Mouse (Mus musculus) cerebellum, adult (tissue): ENCODE data around the gene Gm10697.
"Not testable (repeated sequence)": the region's sequence is repeated elsewhere in the genome, so short reads cannot be mapped to it uniquely, and the experiment has no call there.

ENCODE experiments used
- ATAC-seq: cut with Nextera tagmentation; 2 replicates; pipeline ENCODE4 v1.9.2; 2017; ENCODE audit warnings: mild to moderate bottlenecking, moderate library complexity, mixed read lengths; ENCODE audit not compliant: insufficient number of reproducible peaks, low FRiP score, low TSS enrichment

Gene Gm10697

DNA sequence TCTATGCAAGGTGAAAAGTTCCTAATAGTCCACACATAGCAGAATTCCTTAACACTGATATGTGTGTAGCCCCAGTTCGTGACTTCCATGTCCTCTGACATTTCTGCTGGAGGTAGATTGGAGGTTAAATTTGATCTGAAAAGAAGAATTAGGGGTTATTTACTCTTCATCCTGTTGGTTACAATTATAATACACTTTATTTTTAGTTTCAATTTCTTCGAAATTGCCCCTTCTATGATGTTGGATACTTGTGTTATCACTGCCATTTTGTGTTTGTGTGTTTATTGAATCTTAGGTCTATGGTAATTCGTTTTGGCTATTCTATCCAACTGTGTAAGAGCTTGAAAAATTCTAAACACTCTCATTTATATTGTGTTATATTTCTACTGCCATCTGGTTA, at the start of gene Gm10697:
Gm10697 (minus strand) TSS at position 101 of the 400 bp plus-strand sequence.
- ATAC-seq: not testable (repeated sequence)

DNA sequence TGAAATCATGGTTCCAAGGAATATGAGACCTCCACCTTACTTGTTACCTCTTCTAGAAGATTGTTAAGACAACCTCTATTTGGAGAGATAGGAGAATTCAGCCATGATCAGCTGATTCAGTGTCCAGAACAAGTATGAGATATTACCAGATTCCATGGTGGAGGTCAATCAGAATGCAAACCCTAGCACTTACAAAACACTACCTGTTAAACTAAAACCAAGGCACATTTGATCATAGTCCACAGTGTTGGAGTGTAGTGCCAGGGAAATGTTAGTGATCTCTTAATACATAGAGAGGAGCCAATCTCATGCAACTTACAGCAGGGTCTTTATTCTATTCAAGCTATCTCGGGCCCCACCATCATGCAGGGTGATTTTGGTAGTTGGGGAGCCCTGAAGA, 42.6 kb upstream of the Gm10697 start:
- not testable (repeated sequence) for ATAC-seq

- ATAC-seq: not testable (repeated sequence)
Measured at GRCm38 (mm10) chr3:94054785-94055184, 17.7 kb downstream of the Gm10697 start, which contains the start of gene Gm9125. Gene Gm9125 (minus strand): TSS chr3:94054885.

- ATAC-seq: not testable (repeated sequence)
Measured at GRCm38 (mm10) chr3:94049566-94050121, 22.8 kb downstream of the Gm10697 start.

- ATAC-seq: not testable (repeated sequence)
Measured at GRCm38 (mm10) chr3:94038241-94038640, 34.2 kb downstream of the Gm10697 start.

DNA sequence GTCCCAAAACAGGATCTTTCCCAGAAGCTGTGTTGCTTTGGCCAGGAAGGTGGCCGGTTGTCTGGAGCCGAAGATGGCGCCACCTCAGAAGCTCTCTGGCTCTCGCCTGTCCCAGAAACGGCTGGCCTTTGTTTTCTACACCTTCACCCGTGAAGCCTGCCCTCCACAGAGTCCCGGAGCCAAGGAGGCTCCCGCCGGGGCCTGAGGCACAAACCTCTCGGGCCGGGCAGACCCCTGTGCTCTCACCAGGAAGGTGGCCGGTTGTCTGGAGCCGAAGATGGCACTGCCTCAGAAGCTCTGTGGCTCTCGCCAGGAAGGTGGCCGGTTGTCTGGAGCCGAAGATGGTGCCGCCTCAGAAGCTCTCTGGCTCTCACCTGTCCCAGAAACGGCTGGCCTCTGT, 38.0 kb downstream of the Gm10697 start:
- not testable (repeated sequence) for ATAC-seq
